Mouse (Mus musculus) cerebellum, adult 2 months (tissue): ENCODE data around the gene Wbp1l.

ENCODE experiments used
- CTCF ChIP-seq: fragments of 200-500 bp; IDR thresholded peaks from 2 replicates; pipeline ENCODE4 v1.5.1; 2011; ENCODE audit warnings: low read depth, mild to moderate bottlenecking, control low read depth, low read length, moderate library complexity, borderline replicate concordance; ENCODE audit not compliant: insufficient read depth
- POLR2A ChIP-seq: fragments of 200-500 bp; IDR thresholded peaks from 2 replicates; pipeline ENCODE4 v1.6.1; 2011; ENCODE audit warnings: low read length, control low read depth, borderline replicate concordance; ENCODE audit not compliant: insufficient read depth

DNA sequence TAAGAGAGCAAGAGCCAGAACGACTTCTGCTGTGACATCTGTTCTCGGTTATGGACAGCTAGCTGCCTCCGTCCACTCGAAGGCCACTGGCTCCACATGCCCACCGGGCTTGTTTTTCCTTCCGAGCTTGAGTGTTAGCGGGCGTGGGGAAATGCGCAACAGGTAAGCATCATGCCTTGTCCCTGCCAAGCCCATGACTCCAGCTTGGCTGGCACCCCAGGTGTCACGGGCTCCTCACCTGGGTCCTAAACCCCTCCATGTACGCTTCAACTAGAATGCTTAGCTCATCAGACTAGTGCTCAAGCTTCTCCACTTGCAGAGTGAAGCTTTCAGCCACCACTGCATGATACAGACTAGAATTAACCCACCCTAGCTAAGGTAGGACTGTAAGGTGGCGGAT lies 40.3 kb upstream of the Wbp1l start:
- no peak for TF ChIP-seq CTCF
- no peak for TF ChIP-seq POLR2A
